ENCODE assay signal across 24 mouse cellular contexts in the genomic region with DNA sequence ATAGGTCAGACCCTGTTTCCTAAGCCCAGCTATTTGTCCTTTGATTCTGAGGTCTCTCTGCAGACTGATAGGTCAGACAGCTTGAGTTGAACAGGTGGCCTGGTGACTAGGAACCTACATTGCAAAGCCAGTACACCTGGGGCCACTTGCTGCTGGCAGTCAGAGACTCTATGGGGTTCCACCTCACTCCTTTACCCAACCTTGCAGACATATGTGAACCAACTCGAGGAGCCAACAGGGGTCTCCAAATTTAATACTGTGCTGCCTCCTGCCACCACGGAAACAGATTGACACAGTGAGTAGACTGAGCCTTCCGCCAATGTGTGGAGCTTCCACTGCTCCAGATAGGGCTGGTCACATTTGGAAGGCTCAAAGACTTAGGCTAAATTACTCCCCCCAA.
DNase-seq lines count a peak whose midpoint lies in the region; ATAC-seq lines count a peak whose summit lies in the region.
"Had no signal": no experiment of that assay in that cellular context is flagged by ENCODE, and none has a peak within 500 bp of the region (broad histone marks: within the 10 kb centered on the region; RNA-seq: fewer than 3 reads in every experiment).

No protein-coding gene starts in this region.

- peaks cover 53% of the 10 kb centered on the region for H3K4me1 ChIP-seq in heart, embryonic 10.5 days
- H3K4me1 ChIP-seq in intestine, embryonic 15.5 days (replicated peaks), result peaks cover 14% of the 10 kb centered on the region
- H3K4me1 ChIP-seq: neural tube, embryonic 12.5 days had no signal

- 76% methylated on average over 3 of the region's 3 CpGs for WGBS in heart, embryonic 10.5 days
- WGBS in intestine, embryonic 15.5 days, result 71% methylated on average over 3 of the region's 3 CpGs

- no peak overlapping the region for H3K9ac ChIP-seq in intestine, embryonic 15.5 days
- H3K9ac ChIP-seq: forebrain, embryonic 13.5 days; hindbrain, embryonic 12.5 days; liver, embryonic 14.5 days; midbrain, embryonic 13.5 days; neural tube, embryonic 12.5 days had no signal

- no peaks in the 10 kb centered on the region for H3K27me3 ChIP-seq in heart, embryonic 10.5 days (ENCODE audit: insufficient read depth, poor library complexity, severe bottlenecking)
- no peaks in the 10 kb centered on the region for H3K27me3 ChIP-seq in intestine, embryonic 15.5 days (replicated peaks)
- H3K27me3 ChIP-seq: forebrain, embryonic 13.5 days; hindbrain, embryonic 12.5 days; midbrain, embryonic 13.5 days; neural tube, embryonic 12.5 days; Patski had no signal

- DNase-seq in heart, embryonic 10.5 days (ENCODE audit: low spot score), result no peak
- DNase-seq in heart, adult 18-20 months, result no peak
- peak; percentile 35 for DNase-seq in thymus, postnatal 14 days
- DNase-seq in thymus, adult 18-20 months, result no peak
- DNase-seq in cerebellum, postnatal 14 days, result peak; percentile 63 to 79
- DNase-seq in kidney, postnatal 10 days, result no peak
- DNase-seq: adrenal gland, adult 8-10 months; gastrocnemius, postnatal 36 days; heart, postnatal 10 days; kidney, adult 9 months; kidney, postnatal 4 days; layer of hippocampus, adult 9-11 months; right cerebral cortex, adult 18-20 months had no signal

- no peak overlapping the region for H3K4me3 ChIP-seq in heart, embryonic 10.5 days
- H3K4me3 ChIP-seq in intestine, embryonic 15.5 days (replicated peaks), result no peak overlapping the region
- H3K4me3 ChIP-seq: erythroblast, embryonic 14.5 days; forebrain, embryonic 13.5 days; hindbrain, embryonic 12.5 days; left cerebral cortex, adult 2 months; midbrain, embryonic 13.5 days; neural tube, embryonic 12.5 days had no signal

- H3K9me3 ChIP-seq in heart, embryonic 10.5 days, result no peaks in the 10 kb centered on the region
- H3K9me3 ChIP-seq in intestine, embryonic 15.5 days, result no peaks in the 10 kb centered on the region
- H3K9me3 ChIP-seq: forebrain, embryonic 13.5 days; hindbrain, embryonic 12.5 days; midbrain, embryonic 13.5 days; neural tube, embryonic 12.5 days had no signal

- H3K36me3 ChIP-seq in heart, embryonic 10.5 days, result peaks cover 16% of the 10 kb centered on the region
- H3K36me3 ChIP-seq in intestine, embryonic 15.5 days, result peaks cover 5% of the 10 kb centered on the region; the same call in 1 of the 2 replicates

- no peak overlapping the region for H3K4me2 ChIP-seq in intestine, embryonic 15.5 days (replicated peaks)
- H3K4me2 ChIP-seq: forebrain, embryonic 13.5 days; heart, embryonic 11.5 days; hindbrain, embryonic 12.5 days; midbrain, embryonic 13.5 days; neural tube, embryonic 12.5 days had no signal

- 0 out of 2 replicates have a peak overlapping the region, but pooled peaks have one; percentile 29 for H3K27ac ChIP-seq in heart, embryonic 10.5 days
- no peak overlapping the region for H3K27ac ChIP-seq in intestine, embryonic 15.5 days
- H3K27ac ChIP-seq: forebrain, embryonic 13.5 days; hindbrain, embryonic 12.5 days; liver, embryonic 14.5 days; midbrain, embryonic 13.5 days; neural tube, embryonic 12.5 days had no signal

- no peak for ATAC-seq in intestine, embryonic 15.5 days
- ATAC-seq: CD4-positive, CD25-positive, alpha-beta regulatory T cell, adult 4 months; forebrain, embryonic 13.5 days; midbrain, embryonic 13.5 days; Patski had no signal

Comparison
In these comparisons a context has a peak if more than half of its experiments do, and no peak if none do; other contexts are left out.
1. DNase-seq: peak in thymus, postnatal 14 days (single experiment) and cerebellum, postnatal 14 days (2 of 2); none in heart, embryonic 10.5 days (single experiment), heart, adult 18-20 months (0 of 2), thymus, adult 18-20 months (0 of 2) and kidney, postnatal 10 days (single experiment).